Mouse (Mus musculus): ENCODE results near the gene Ryk.

The Ryk gene

DNA sequence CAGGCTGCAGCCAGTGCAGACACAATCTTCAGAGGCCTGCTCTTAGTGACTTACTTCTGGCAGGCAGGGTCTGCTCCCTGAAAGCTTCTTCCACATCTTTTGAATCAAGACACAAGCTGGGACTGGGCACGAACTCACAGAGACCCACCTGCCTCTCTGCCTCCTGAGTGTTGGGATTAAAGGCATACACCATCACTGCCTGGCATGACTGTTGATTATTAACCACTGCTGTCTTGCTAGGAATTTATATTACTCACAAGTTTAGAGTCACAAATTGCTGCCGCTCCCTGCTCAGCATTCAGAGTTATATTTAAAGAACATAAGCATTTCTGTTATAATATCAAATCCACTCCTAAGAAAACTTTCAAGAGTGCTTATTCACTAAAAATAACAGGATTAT lies 23.1 kb downstream of the Ryk start:
- no peak for DNase-seq (ENCODE audit: extremely low read depth, low read depth, low spot score)

DNA sequence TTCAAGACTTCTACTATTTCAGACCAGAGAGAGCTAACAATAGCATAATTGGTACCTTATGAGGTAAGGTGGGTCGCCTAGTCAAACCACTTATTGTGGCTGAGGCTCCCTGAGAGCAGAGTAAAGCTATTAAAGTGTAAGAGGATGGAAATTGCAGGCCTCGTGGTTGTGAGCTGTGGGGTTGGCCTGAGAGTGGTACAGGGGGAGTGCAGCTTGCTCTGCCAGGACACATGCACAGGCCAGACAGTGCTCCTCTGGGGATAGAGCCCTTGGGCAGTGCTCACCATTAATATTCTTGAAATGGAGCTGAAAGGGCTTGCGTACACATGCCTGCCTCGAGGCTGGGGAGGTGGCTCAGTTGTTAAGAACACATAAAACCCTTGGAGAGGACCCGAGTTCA lies 23.6 kb downstream of the Ryk start:
- no peak for DNase-seq (ENCODE audit: extremely low read depth, low read depth, low spot score)

DNA sequence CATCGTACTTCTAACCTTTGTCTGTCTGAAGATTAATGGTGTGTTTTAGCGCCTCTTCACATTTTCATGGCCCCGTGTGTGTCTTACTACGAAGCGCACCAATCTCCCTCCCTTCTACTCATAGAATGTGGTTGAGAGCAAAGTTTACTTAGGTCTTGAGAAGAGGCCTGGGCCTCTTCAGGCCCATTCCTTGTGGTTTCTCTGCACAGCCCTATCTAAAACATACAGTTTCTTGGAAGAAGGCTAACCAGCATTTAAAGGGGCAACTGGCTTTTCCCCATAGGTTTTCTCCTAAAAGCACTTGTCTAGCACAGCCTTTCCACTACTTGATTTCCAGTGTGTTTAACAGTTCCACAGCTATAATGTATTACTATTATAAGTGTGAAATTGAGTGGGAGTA lies 24.7 kb downstream of the Ryk start:
- no peak for DNase-seq (ENCODE audit: extremely low read depth, low read depth, low spot score)

DNA sequence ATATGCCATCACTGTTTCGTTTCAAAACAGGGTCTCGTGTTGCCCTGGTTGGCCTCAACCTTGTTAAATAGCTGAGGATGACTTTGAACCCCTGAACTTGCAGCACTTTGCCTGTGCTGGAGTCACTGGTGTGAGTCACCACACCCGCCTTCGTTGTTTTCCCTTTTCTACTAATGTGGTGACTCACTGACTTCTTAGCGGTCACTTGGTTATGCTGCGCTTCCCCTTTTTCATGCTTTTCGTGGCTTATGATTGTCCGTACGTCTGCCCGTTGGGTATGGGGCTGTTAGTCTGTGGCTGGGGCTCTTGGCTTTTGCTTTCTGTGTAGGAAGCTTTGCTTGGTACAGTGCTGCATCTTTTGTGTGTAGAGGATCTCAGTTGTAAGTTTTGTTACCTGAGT lies 25.2 kb downstream of the Ryk start:
- DNase-seq (ENCODE audit: extremely low read depth, low read depth, low spot score), result no peak

DNA sequence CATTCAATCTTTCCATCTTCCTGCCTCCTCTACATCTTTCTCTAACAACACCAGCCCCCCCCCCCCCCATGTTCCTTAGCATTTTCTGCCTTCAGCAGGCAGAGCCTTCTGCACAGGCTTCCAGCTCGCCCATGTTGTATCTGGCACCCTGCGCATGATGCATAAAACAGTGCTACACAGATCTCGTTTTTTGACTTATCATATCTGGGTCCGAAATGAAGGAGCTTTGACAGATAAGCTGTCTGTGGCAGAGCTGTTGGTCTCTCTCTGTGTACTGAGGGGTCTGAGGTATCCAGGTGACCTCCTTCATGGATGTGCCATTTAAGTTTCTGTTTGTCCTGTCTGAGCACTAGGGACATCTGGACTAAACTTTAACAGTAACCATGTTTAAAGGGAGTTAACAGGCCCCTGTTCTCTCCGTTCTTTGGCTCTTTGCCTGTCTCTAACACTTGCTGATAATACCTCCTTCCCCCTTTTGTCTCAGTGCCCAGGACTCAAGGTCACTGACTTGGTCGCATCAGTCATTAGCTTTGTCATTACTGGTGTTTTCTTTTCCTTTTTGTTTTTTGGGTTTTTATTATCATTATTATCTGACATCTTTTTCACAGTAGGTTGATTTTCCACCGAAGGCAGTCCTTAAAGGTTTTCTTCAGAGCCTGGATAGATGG lies 26.2 kb downstream of the Ryk start:
- DNase-seq (ENCODE audit: extremely low read depth, low read depth, low spot score), result no peak

- no peak for DNase-seq (ENCODE audit: extremely low read depth, low read depth, low spot score)
These were observed 27.1 kb downstream of the Ryk start for GRCm38 (mm10) chr9:102861789-102862188.

GRCm38 (mm10) chr9:102862260-102862659 lies 27.5 kb downstream of the Ryk start:
- DNase-seq (ENCODE audit: extremely low read depth, low read depth, low spot score), result no peak

- DNase-seq (ENCODE audit: extremely low read depth, low read depth, low spot score), result no peak
These were observed 29.3 kb downstream of the Ryk start for GRCm38 (mm10) chr9:102863876-102864545.

- no peak for DNase-seq (ENCODE audit: extremely low read depth, low read depth, low spot score)
These were observed 30.2 kb downstream of the Ryk start for GRCm38 (mm10) chr9:102864931-102865330.

DNA sequence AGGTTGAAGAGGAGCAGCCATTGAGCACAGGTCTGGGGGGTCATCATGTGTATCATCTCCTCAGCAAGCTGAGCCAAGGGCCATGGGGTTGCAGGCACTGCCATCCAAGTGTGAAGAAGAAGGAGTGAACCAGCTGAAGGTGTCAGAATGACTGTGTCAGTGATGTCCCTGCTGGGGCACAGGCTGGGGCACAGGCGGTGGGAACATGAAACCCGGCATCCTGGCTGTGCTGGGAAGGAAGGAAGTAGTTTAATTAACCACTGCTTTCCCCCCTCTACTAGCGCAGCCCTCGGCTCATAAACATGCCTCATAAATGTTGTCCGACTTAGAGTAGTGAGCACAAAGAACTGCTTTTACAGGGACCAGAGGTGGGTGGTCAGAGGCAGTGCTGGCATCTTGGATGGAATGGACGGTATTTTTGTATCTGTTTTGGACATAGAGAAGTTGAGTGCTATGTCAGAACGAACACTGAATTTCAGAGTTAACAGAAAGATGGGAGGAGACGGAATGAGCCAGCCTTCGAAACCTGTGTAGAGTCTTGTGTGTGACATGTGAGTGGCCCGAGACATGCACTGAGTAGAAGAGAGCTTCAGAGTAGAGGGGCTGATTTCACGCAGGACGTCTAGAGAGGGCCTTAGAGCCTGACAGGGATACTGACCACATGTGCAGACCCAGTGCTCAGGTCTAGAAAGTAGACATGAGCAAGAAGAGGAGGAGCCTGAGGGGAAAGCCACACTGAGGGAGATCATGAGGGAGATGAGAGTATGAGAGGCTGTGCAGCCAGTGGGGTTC lies 31.4 kb downstream of the Ryk start:
- DNase-seq (ENCODE audit: extremely low read depth, low read depth, low spot score), result no peak

DNA sequence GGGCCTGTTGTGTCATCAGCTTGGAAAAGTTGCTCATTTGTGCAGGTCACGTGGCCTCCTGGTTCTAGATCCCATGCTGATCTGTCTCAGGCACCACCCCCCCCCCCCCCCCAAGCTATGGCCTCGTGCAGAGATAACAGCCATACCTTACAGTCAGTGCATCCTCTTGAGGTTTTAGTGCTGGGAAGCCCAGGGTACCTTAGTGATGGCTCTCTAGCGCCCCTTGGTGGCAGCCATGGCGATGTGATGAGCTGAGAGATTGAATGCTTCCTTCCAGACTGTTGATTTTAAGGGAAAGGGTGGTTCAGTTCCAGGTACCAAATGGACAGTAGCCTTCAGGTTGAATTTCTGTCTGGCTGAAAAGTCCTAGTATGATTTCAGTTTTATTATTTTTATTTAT lies 32.2 kb downstream of the Ryk start:
- DNase-seq (ENCODE audit: extremely low read depth, low read depth, low spot score), result no peak

DNA sequence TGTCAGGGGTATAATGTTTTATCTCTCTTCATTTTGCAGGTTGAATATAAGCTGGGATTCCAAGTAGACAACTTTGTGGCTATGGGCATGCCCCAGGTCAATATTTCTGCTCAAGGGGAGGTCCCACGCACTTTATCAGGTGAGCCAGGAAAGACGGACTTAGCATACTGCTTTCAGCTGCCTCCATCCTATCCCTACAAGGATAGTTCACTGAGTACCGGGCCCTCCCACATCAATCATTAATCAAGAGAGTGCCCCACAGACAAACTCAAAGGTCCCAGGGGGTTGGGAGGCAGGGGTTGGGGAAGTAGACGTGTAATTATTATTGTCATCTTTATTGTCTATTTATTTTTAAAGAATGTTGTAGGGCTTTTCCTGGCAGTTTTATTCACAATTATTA lies 32.8 kb downstream of the Ryk start:
- DNase-seq (ENCODE audit: extremely low read depth, low read depth, low spot score), result no peak

DNA sequence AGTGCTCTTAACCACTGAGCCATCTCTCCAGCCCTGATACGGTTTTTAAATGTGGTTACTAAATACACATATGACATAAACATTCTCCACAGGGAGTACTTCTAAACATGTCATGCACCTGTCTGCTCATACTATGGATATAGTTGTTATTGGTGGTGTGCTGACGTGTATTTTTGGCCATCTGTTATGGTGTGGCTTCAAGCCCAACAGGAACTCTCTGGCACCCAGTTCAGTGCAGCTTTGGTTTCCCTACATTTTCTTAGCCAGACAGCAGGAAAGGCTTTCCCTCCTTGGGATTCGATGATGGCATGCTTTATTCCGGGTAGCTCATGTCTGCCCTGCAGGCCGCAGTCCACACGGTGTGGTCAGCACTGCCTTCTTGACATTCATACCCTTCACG lies 33.7 kb downstream of the Ryk start:
- no peak for DNase-seq (ENCODE audit: extremely low read depth, low read depth, low spot score)

GRCm38 (mm10) chr9:102876054-102876690 lies 41.5 kb downstream of the Ryk start:
- no peak for DNase-seq (ENCODE audit: extremely low read depth, low read depth, low spot score)

GRCm38 (mm10) chr9:102877916-102878315 lies 43.2 kb downstream of the Ryk start:
- no peak for DNase-seq (ENCODE audit: extremely low read depth, low read depth, low spot score)

DNA sequence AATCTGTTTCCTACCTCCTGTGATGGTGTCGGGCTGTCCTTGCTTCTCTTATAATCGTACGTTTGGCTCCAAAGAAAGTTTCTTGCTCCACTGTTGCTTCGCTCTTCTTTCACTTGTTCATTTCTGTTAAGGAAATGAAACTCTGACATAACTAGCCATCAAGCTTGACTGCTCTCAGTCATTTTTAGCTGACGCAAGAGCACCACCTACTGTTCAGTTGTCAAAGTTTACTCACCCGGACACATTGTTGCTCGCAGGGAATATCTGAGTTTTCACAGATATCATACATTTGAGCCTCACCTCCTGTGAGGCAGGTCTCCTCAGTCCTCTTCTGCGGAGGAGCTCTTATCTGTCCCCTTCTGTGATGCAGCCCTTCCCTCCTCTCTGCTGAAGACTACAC lies 44.8 kb downstream of the Ryk start:
- no peak for DNase-seq (ENCODE audit: extremely low read depth, low read depth, low spot score)

DNA sequence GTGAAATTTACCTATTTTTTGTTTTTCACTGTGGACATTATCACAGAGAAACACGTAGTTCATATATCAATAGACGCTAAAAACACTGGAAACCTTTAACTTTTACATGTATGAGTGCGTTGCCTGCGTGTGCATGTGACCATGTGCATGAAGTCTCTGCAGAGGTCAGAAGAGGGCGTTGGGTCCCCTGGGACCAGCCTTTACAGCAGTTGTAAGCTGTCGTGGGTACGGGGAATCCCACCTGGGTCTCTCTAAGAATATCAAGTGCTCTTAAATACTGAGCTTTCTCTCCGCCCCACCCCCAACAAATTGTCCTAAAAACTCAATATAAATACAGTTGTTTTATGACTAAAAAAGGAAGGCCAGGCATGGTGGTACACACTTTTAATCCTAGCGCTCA lies 50.0 kb downstream of the Ryk start:
- DNase-seq (ENCODE audit: extremely low read depth, low read depth, low spot score), result no peak

DNA sequence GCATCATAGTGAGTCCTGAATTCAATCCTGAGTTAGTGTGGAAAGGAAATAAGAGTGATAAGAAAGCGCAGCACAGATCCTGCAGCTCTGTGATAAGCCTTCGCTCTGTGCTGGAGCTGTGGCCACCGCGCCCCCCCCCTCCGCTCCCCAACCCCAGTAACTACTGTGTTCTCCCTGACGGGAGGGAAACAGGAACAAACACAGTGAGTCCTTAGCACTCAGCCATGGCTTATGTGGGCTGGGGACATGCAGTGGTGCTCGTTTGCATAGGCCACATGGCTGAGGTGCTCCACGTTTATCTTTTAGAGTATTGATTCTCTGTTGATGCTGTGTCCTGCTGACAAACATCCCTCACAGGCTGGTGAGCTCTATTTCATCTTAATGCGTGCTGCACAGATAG lies 55.4 kb downstream of the Ryk start:
- DNase-seq (ENCODE audit: extremely low read depth, low read depth, low spot score), result no peak

DNA sequence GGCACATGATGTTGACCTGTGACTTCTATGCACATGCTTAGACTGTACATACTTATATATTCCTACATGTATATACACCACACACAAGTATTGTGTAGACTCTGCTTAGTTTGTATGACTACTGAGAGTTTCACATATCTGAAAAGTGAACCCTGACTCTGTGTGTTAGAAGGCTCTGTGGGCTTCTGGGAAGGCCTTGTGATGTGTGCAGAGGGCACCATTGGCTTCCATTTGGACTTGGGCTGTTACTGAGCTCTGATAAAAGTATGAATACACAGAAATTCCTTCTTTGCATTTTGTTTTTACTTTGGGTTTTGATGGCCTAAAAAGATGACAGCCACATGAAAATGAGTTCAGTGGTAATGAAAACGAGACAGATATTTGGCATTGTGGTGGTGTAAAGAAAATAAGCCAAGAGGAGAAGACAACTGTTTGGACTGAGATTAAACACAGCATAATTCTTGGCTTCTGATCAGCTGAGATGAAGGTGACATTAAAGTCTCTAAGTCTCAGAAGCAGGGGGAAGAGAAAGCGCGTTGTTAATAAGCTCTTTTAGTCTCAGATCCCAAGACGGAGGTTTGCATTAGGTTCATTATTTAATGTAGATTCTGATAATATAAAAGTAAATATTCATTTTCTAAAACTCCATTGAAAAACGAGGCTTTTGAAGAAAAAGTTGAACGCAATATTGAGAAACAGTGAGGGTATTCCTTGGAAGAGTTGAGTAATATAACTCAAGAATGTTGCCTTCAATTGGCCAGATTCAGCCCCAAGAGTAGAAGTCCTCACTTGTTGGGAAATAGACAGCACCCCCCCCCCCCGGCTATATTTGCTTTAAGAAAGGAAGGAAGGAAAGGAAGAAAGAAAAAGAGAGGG lies 58.0 kb downstream of the Ryk start:
- no peak for DNase-seq (ENCODE audit: extremely low read depth, low read depth, low spot score)

DNA sequence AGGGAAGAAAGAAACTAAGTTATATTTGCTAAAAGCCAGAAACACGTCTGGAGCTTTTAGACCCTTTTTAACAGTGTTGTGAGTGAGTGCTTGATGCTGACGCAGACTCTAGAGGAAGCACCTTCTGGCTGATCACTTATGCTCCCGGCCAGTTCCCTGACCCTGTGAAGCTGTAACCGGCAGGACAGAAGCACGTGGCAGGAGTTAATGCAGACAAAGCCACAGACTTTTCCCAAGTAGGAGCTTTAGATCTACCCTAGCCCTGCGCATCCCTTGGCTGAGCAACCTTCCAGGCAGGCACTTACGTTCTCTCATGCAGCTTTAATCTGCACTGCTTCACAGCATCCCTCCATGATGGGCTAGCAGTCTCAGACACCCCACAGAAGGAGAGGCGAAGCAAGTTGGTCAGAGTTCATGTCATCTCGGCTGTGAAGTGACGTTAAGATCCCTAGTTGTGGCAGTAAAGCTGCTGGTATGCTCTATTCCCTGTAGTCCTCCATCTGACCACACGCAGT lies 58.7 kb downstream of the Ryk start:
- no peak for DNase-seq (ENCODE audit: extremely low read depth, low read depth, low spot score)

DNA sequence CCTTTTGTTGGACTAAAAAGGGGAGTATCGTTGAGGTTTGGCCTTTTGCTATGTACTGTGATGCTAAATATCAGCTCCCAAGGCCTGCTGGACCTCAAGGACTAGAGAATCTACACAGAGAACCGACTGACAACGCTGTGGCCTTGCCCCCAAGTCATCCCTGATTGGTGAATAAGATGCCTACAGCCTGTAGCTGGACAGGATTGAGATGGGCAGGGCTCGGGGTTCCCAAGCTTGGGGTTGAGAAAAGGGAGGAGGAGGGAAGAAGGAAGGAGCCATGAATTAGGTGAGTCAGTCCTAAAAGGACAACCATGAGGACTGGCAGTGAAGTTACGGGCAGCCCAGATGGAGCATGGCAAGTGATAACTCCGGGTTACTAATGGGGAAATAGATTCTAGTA lies 65.2 kb downstream of the Ryk start:
- DNase-seq (ENCODE audit: extremely low read depth, low read depth, low spot score), result no peak

Measured in fat pad, adult 2 months (tissue).